9 mouse cellular contexts compared by ENCODE assay signal in the genomic region with DNA sequence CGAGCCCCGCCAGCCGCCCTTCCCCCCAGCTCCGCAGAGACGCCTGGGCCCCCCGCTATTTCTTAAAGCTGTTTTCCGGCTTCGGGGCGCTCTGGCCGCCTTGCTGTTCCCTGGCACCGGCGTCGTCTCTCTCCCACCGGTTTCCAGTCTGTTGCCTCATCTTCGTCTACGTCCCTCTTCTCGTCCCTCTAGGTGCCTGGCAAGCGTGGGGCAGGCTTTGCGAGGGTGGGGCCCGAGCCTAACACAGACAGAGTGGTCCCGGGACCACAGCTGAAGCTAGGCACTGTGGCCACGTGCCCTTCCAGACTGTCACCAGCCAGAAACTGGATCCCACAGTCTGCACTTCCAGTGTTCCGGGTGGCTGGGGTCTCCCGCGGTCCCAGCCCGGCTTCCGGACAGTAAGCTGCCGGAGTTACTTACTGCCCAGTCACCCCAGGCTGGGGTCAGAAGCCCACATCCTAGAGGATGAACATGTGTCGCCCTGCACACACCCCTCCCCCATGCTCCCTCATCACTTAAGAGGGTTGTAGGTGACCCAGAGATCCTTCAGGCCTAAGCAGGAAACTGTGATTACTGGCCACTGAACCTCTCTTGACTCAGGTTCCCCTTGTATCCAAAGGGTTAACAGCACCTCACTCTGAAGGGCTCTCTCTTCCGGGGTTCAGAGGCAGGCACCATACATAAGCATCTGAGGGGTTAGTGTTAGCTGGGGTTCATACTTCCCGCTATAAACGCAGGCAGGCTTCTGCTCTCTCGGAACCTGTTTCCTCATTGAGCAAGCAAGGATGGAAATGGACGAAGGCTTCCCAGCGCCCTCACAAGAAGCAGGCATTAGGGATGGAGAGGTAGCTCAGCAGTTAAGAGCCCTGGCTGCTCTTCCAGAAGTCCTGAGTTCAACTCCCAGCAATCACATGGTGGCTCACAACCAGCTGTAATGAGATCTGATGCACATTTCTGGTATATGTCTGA. TPM values are rescaled to one million over a fixed set of nuclear protein-coding genes. Genes with fewer than 3 reads are reported as not detected.
A peak's percentile ranks its signal among the peaks of the same experiment; 100 is the strongest.
DNase-seq lines count a peak whose midpoint lies in the region; ATAC-seq and TF ChIP-seq lines count a peak whose summit lies in the region.
"Had no signal": no experiment of that assay in that cellular context is flagged by ENCODE, and none has a peak within 500 bp of the region (broad histone marks: within the 10 kb centered on the region; RNA-seq: fewer than 3 reads in every experiment).

No protein-coding gene starts in this region.

- H3K27ac ChIP-seq in thymus, adult 2 months (ENCODE audit: control insufficient read depth, insufficient read depth, low read length), result no peak overlapping the region
- H3K27ac ChIP-seq in midbrain, embryonic 11.5 days (ENCODE audit: low read depth, low read length), result no peak overlapping the region
- H3K27ac ChIP-seq: macrophage had no signal

- peak; percentile 74 to 85 for DNase-seq in cerebellum, postnatal 10 days
- peak; percentile 23 for DNase-seq in thymus, adult 2 months
- no peak for DNase-seq in thymus, adult 18-20 months
- DNase-seq in midbrain, embryonic 11.5 days (ENCODE audit: low spot score, missing footprints), result peak; percentile 95
- no peak for DNase-seq in adrenal gland, adult 2 months
- DNase-seq in spleen, postnatal 14 days (ENCODE audit: low spot score in 2 of 2), result no peak
- no peak for DNase-seq in left cerebral cortex, postnatal 25 days (ENCODE audit: low spot score in 2 of 2)

- no peak for TF ChIP-seq POLR2A in thymus, adult 2 months (IDR thresholded peaks at IDR 0.05; ENCODE audit: control insufficient read depth, extremely low read depth, insufficient read depth, low read length, poor library complexity)

- intact Hi-C loops in left cerebral cortex, postnatal 25 days (cut with DNase I), result no loop called here

- 7% methylated on average over 35 of the region's 35 CpGs for WGBS in thymus, adult 2 months
- 5% methylated on average over 35 of the region's 35 CpGs for WGBS in midbrain, embryonic 11.5 days

- H3K4me1 ChIP-seq in thymus, adult 2 months (replicated peaks; ENCODE audit: control insufficient read depth, insufficient read depth, low read length), result peaks cover 21% of the 10 kb centered on the region
- peaks cover 17% of the 10 kb centered on the region for H3K4me1 ChIP-seq in midbrain, embryonic 11.5 days (ENCODE audit: control insufficient read depth, insufficient read depth, low read length)

- H3K4me3 ChIP-seq in thymus, adult 2 months (ENCODE audit: control insufficient read depth, insufficient read depth, low read length), result peak overlapping the region; percentile 27
- peak overlapping the region; percentile 48 for H3K4me3 ChIP-seq in midbrain, embryonic 11.5 days (ENCODE audit: low read depth, low read length)

- TF ChIP-seq CTCF in thymus, adult 2 months (IDR thresholded peaks at IDR 0.05; ENCODE audit: borderline replicate concordance, control insufficient read depth, extremely low read depth, insufficient read depth, low read length, poor library complexity), result no peak

- no peak for ATAC-seq in cerebellum, adult (ENCODE audit: insufficient number of reproducible peaks, low FRiP score, low TSS enrichment)
- ATAC-seq in midbrain, embryonic 11.5 days (ENCODE audit: low FRiP score), result no peak

- H3K9me3 ChIP-seq in midbrain, embryonic 11.5 days (ENCODE audit: control insufficient read depth, low read length), result no peaks in the 10 kb centered on the region

- peak overlapping the region; percentile 55; the same call in 1 of the 2 replicates for H3K9ac ChIP-seq in midbrain, embryonic 11.5 days (ENCODE audit: low read length)

- H3K4me2 ChIP-seq in midbrain, embryonic 11.5 days, result peak overlapping the region; percentile 84

- no peaks in the 10 kb centered on the region for H3K36me3 ChIP-seq in thymus, adult 2 months (ENCODE audit: control insufficient read depth, insufficient read depth, low read length)
- no peaks in the 10 kb centered on the region for H3K36me3 ChIP-seq in midbrain, embryonic 11.5 days (ENCODE audit: control insufficient read depth, insufficient read depth, low read length)

- H3K27me3 ChIP-seq in thymus, adult 2 months (ENCODE audit: control insufficient read depth, insufficient read depth, low read length), result peaks cover 6% of the 10 kb centered on the region
- H3K27me3 ChIP-seq in midbrain, embryonic 11.5 days (ENCODE audit: control insufficient read depth, insufficient read depth, low read length), result peaks cover 40% of the 10 kb centered on the region

RNA-seq across cellular contexts. Expression of a gene that starts 1.2 kb away (rescaled TPM):
- polyA plus RNA-seq in thymus, adult 2 months (2012; rRNA removed), result 0.81 and 1.0 TPM in 2 replicates
- 0.83 and 1.7 TPM in 2 replicates for polyA plus RNA-seq in midbrain, embryonic 11.5 days (2014; fragmentation: Nextera tagmentation; extraction: Ambion mirVana)
- total RNA-seq in adrenal gland, adult 2 months (2021), result not detected
- polyA plus RNA-seq in adrenal gland, adult 2 months (2012; rRNA removed), result 0.06 and 0.07 TPM in 2 replicates
- 10 to 100 TPM in 1 of 2 experiments, 1 to 10 TPM in 1; 9.1 to 10.4 TPM for total RNA-seq in left cerebral cortex, postnatal 25 days (2021)
- polyA plus RNA-seq: macrophage had no signal

RNA-seq across cellular contexts. Expression of a gene that starts 36.6 kb away (rescaled TPM):
- polyA plus RNA-seq in thymus, adult 2 months (2012; rRNA removed), result 0.51 and 0.73 TPM in 2 replicates
- 0.06 and 0.11 TPM in 2 replicates for polyA plus RNA-seq in midbrain, embryonic 11.5 days (2014; fragmentation: Nextera tagmentation; extraction: Ambion mirVana)
- not detected for total RNA-seq in adrenal gland, adult 2 months (2021)
- not detected in 2 replicates for polyA plus RNA-seq in adrenal gland, adult 2 months (2012; rRNA removed)
- not detected for total RNA-seq in left cerebral cortex, postnatal 25 days (2021)
- polyA plus RNA-seq: macrophage had no signal

RNA-seq across cellular contexts. Expression of a gene that starts 40.1 kb away (rescaled TPM):
- 1.1 and 1.2 TPM in 2 replicates for polyA plus RNA-seq in thymus, adult 2 months (2012; rRNA removed)
- 7.7 and 9.6 TPM in 2 replicates for polyA plus RNA-seq in midbrain, embryonic 11.5 days (2014; fragmentation: Nextera tagmentation; extraction: Ambion mirVana)
- total RNA-seq in adrenal gland, adult 2 months (2021), result 10 to 100 TPM; 12.2 to 17.1 TPM
- polyA plus RNA-seq in adrenal gland, adult 2 months (2012; rRNA removed), result 23.4 and 25.0 TPM in 2 replicates
- total RNA-seq in left cerebral cortex, postnatal 25 days (2021), result 1 to 10 TPM; 7.6 to 8.7 TPM
- polyA plus RNA-seq: macrophage had no signal

Comparison
In these comparisons a context has a peak if more than half of its experiments do, and no peak if none do; other contexts are left out.
1. DNase-seq: peak in cerebellum, postnatal 10 days (2 of 2), thymus, adult 2 months (single experiment) and midbrain, embryonic 11.5 days (single experiment); none in thymus, adult 18-20 months (0 of 2), adrenal gland, adult 2 months (single experiment), spleen, postnatal 14 days (0 of 2) and left cerebral cortex, postnatal 25 days (0 of 2).